Mouse (Mus musculus) CD4-positive naive resting alpha-beta T cell, adult 57 days (primary cell): ENCODE results near the gene Gm5662. TPM values are rescaled to one million over a fixed set of nuclear protein-coding genes. Genes with fewer than 3 reads are reported as not detected.

Source experiments
- total RNA-seq: library from RNA; stranded (reverse); gene quantifications from one replicate; pipeline ENCODE4 v1.2.4, GENCODE M21; 2023

Gene Gm5662
- not detected for total RNA-seq

GRCm38 (mm10) chr12:88274400-88274799 lies at the start of gene Gm5662:
Gm5662 (minus strand) TSS chr12:88274500.

GRCm38 (mm10) chr12:88323926-88324325 lies 49.6 kb upstream of the Gm5662 start, which contains the start of gene Gm5039:
Gm5039 (minus strand) TSS chr12:88324026.

GRCm38 (mm10) chr12:88250000-88250399 lies 24.3 kb downstream of the Gm5662 start, which contains the start of gene Gm8332:
Gm8332 (minus strand) TSS chr12:88250100.

Other genes with a start within 250 kb of the Gm5662 start
- gene Gm2056, start 247.5 kb downstream of the Gm5662 start, total RNA-seq: not detected
- gene Gm16368, start 190.8 kb downstream of the Gm5662 start, total RNA-seq: not detected
- not detected for gene Gm10436, start 92.4 kb downstream of the Gm5662 start, total RNA-seq
- not detected for gene Gm8332, start 24.4 kb downstream of the Gm5662 start, total RNA-seq
- gene Gm5039, start 49.5 kb upstream of the Gm5662 start, total RNA-seq: not detected
- 13.1 TPM for gene Adck1, start 86.1 kb upstream of the Gm5662 start, total RNA-seq